Mouse (Mus musculus): Measurements from ENCODE around the gene Il11.
A peak's percentile ranks its signal among the peaks of the same experiment; 100 is the strongest.

The Il11 gene

GRCm38 (mm10) chr7:4788499-4789435, 6.1 kb upstream of the Il11 start:
- peak; percentile 81 to 94 for DNase-seq (ENCODE audit: inconsistent age in 2 of 2, low spot score in 1 of 2)

- DNase-seq (ENCODE audit: inconsistent age in 2 of 2, low spot score in 1 of 2), result no peak
Measured at GRCm38 (mm10) chr7:4783667-4784268, 1.1 kb upstream of the Il11 start.

GRCm38 (mm10) chr7:4782130-4782529, 529 bp downstream of the Il11 start:
- no peak for DNase-seq (ENCODE audit: inconsistent age in 2 of 2, low spot score in 1 of 2)

- DNase-seq (ENCODE audit: inconsistent age in 2 of 2, low spot score in 1 of 2), result no peak
Measured at GRCm38 (mm10) chr7:4779921-4780320, 2.7 kb downstream of the Il11 start.

GRCm38 (mm10) chr7:4777851-4778637, 4.6 kb downstream of the Il11 start:
- no peak for DNase-seq (ENCODE audit: inconsistent age in 2 of 2, low spot score in 1 of 2)

GRCm38 (mm10) chr7:4776861-4777830, 5.5 kb downstream of the Il11 start:
- peak; percentile 59 to 77 for DNase-seq (ENCODE audit: inconsistent age in 2 of 2, low spot score in 1 of 2)

- DNase-seq (ENCODE audit: inconsistent age in 2 of 2, low spot score in 1 of 2), result no peak
Measured at GRCm38 (mm10) chr7:4776131-4776530, 6.5 kb downstream of the Il11 start.

GRCm38 (mm10) chr7:4771202-4771601, 11.5 kb downstream of the Il11 start, which contains the start of gene Fam71e2:
Gene Fam71e2, minus strand, starts transcription at chr7:4771302.
- DNase-seq (ENCODE audit: inconsistent age in 2 of 2, low spot score in 1 of 2), result no peak

GRCm38 (mm10) chr7:4764946-4765710, 17.5 kb downstream of the Il11 start:
- no peak for DNase-seq (ENCODE audit: inconsistent age in 2 of 2, low spot score in 1 of 2)

- DNase-seq (ENCODE audit: inconsistent age in 2 of 2, low spot score in 1 of 2), result no peak
Measured at GRCm38 (mm10) chr7:4759670-4760069, 23.0 kb downstream of the Il11 start.

GRCm38 (mm10) chr7:4752821-4753570, 29.7 kb downstream of the Il11 start, which contains the start of gene Cox6b2:
Gene Cox6b2, minus strand, starts transcription at chr7:4753094.
- peak; percentile 70 to 84 for DNase-seq (ENCODE audit: inconsistent age in 2 of 2, low spot score in 1 of 2)

GRCm38 (mm10) chr7:4751971-4752820, 30.5 kb downstream of the Il11 start:
- peak in 1 of 2 experiments; percentile 78 for DNase-seq (ENCODE audit: inconsistent age in 2 of 2, low spot score in 1 of 2)

- no peak for DNase-seq (ENCODE audit: inconsistent age in 2 of 2, low spot score in 1 of 2)
Measured at GRCm38 (mm10) chr7:4749169-4749568, 33.5 kb downstream of the Il11 start.

GRCm38 (mm10) chr7:4748321-4748720, 34.3 kb downstream of the Il11 start:
- DNase-seq (ENCODE audit: inconsistent age in 2 of 2, low spot score in 1 of 2), result no peak

- no peak for DNase-seq (ENCODE audit: inconsistent age in 2 of 2, low spot score in 1 of 2)
Measured at GRCm38 (mm10) chr7:4747156-4747899, 35.3 kb downstream of the Il11 start.

- DNase-seq (ENCODE audit: inconsistent age in 2 of 2, low spot score in 1 of 2), result no peak
Measured at GRCm38 (mm10) chr7:4746326-4746980, 36.2 kb downstream of the Il11 start.

GRCm38 (mm10) chr7:4744886-4745285, 37.8 kb downstream of the Il11 start:
- no peak for DNase-seq (ENCODE audit: inconsistent age in 2 of 2, low spot score in 1 of 2)

Data from adrenal gland, adult (tissue).